Mouse (Mus musculus) erythroblast, adult 5-6 weeks (primary cell): ENCODE measurements around the gene Syt5. TPM values are rescaled to one million over a fixed set of nuclear protein-coding genes. Genes with fewer than 3 reads are reported as not detected.

Experiments
- ATAC-seq: replicated peaks from 2 replicates; pipeline ENCODE4 v1.8.0; 2016; ENCODE audit warnings: moderate number of reproducible peaks, mild to moderate bottlenecking, moderate TSS enrichment, inconsistent platforms; ENCODE audit not compliant: poor library complexity, low FRiP score, severe bottlenecking
- total RNA-seq, 2 experiments: library from RNA; stranded (forward) in 1 of 2; stranded (reverse) in 1 of 2; fragments of 150-400 nt in 1 of 2; fragments of 200-764, 138-1000 nt in 1 of 2; gene quantifications; 2 replicates each; pipeline versions ENCODE4 v1.2.3 to v1.2.4; 2015 to 2017; ENCODE audit warnings: low replicate concordance in 2 of 2

The Syt5 gene
- total RNA-seq, 2 experiments from 2014 or later = not detected

DNA sequence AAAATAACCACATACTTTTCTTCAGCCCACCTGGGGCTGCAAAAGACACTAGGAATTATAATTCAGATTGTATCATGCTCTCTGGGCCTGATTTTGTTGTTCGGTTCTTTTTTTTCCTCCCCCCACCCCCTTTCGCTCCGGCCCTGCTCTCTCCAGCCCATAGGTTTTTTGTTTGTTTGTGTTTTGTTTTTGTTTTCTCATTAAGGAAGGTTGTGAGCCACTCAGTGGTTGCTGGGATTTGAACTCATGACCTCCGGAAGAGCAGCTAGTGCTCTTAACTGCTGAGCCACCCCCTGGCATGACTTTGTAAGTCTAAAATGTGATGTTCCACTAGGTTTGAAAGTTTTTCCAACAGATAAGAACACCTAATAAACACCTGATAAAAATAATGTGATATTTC, 44.2 kb downstream of the Syt5 start:
- ATAC-seq = no peak

DNA sequence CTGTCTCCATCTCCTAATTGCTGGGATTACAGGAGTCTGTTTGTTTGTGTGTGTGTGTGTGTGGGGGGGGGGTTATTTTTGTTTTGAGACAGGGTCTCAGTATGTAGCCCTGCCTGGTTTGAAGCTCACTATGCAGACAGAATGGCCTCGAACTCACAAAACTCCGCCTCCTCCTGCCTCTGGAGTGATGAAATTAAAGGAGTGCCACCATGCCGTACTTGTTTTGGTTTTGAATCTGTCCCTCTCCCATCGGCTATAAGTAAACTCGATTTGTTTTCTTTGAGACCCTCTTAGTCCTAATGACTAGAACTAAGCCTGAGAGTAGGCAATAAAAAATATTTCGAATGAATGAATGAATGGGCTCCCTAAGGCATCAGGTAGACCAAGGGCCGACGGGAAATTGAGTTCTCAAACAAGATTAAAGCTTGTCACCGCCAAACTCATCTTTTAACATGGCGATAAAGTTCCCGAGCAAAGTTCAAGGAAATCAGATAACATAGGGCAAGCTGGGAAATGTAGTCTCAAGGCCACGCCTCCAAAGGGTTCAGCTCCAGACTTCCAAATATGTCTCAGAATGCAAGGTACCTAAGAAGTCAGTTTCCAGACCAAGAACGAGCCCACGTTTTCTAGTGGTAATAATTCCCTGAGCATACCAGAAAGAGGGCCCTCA, 44.8 kb downstream of the Syt5 start:
- ATAC-seq = no peak

DNA sequence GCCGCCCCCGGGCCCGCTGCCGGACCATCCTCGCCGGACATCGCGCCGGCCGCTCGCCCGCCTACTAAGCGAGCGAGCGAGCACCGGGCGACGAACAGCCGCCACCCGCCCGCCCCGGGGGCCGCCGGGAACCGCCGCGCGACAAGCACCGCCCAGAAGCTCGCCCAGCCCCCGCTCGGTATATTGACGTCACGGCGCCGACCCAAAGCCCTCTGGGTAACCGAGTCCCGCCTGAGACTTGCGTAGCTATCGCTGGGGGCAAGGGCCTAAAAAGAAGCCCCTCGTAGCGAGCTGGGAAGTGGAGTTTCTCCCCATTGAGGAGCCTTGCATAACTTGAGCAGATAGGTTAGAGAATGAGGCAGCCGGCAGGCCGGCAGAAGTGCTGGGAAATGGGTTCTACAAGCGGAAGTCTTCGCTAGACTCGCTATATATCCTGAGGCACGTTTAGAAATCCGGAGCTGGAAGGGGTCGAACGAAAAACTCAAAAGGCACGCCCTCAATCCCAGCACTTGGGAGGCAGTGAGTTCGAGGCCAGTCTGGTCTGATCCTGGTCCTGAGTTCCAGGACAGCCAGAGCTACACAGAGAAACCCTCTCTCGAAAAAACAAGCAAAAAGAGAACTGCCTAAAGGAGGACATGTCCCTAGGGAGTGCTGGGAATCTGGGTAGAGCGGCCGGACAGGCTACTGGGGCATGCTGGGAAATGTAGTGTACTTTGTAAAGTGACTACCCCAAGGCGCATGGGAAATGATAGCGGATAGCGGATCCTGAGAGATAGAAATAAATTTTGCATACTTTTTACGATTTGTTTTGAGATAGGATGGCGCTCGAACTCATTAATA, 45.6 kb downstream of the Syt5 start, which contains the start of gene Ppp1r12c:
Gene Ppp1r12c, minus strand, starts transcription at position 123 of the 840 bp plus-strand sequence.
- ATAC-seq = peak; percentile 92

DNA sequence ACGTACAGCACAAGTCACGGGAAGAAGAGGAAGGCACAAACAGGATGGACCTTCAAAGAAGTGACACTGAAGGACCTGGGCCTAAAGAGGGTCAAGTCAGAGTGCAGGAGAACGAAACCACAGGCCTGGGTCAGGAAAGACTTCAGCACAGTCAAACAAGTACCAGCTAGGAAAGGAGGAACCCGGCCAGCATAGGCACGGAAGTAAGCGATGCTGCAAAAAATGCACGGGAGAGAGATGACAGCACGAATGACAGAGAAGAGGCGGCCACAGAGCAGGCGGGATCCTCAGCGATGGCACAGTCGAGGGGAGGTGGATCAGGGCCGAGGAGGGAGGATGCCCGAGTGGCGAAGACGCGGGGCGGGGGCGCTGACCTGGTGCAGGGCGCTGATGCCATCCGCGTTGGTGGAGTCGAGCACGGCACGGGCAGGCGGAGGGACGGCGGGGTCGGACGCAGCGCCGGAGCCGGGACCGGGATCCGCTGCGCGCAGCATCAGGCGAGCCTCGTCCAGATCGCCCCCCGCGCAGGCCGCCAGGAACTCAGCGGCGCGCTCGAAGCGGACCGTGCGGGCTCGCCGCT, 46.4 kb downstream of the Syt5 start:
- ATAC-seq = peak; percentile 57

DNA sequence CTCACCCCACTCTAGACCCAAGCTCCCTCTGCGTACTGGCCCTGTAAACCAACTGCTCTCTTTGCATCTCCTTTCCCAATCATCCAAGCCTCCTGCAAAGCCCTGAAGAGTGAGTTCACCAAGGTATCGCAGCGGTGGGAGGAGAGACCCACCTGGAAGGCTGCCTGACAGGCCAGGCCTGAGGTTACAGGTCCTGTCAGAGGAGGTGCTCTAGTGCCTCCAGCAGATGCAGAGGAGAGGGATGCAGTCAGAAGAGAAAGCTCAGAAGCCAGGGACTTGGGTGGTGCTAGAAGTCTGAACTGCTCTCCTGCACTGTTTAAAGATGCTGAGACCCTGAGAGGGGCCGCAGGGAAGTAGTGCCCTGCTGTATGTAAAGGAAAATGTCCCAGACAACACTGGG, 48.3 kb downstream of the Syt5 start:
- ATAC-seq = no peak

DNA sequence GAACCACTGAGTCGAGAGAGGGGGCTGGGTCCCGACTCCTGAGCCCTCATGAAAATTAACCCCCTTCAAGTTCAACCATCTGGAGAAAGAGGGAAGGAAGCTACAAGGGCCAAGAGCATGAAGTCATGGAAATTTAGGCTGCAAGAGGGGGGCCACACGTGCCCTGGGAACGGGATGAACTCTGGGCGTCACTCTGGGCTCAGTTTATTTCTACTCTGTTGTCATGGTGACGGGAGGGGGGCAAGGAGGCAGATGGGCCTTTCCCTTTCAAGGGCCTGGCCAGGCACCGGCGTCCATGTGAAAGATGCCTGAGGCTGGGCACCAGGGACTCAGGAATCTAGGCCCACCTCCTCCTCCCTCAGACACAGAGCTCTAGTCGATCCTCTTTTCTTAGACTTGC, 49.1 kb downstream of the Syt5 start:
- ATAC-seq = no peak

DNA sequence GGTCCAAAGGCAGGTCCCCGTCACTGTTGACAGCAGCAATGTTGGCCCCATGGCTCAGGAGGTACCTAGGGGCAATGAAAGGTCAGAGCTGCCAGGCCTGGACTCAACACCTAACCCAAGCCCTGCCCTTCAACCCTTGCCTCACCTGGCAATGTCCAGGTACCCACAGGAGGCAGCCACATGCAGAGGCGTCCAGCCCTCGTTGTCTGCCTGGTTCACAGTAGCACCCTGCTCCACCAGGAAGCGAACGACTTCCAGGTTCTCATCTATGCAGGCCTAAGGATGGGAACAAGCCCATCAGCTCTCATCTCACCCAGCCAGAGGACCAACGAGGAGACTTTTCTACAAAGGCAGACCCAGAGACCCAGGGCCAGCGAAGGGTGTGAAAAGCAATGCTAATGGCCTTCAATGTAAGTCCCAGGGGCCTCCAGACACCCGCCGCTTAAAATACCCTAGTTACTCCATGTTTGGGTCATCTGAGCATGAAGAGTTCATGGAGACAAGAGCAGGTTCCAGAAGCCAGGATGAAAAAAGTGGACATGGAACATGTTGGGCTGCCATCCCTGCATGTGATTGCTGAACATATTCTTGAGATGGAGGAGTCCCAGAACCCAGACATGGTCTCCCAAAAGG, 50.0 kb downstream of the Syt5 start:
- ATAC-seq = no peak

DNA sequence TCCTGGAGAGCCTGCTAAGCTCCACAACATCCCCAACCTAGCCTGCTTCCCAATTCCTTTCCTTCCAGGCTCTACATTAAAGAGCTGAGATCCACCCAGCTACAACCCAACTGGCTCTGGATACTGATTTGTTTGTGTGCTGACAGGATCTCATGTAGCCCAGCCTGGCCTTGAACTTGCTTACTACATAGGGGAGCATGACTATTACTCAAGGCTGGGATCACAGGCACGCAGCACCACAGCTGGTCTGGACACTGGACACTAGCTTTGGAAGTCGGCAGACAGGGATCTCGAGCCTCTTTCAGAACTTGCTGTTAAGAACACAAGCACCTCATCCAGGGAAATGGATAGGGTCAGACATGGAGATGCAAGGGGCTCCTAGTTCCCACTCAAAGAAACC, 50.9 kb downstream of the Syt5 start:
- no peak for ATAC-seq

DNA sequence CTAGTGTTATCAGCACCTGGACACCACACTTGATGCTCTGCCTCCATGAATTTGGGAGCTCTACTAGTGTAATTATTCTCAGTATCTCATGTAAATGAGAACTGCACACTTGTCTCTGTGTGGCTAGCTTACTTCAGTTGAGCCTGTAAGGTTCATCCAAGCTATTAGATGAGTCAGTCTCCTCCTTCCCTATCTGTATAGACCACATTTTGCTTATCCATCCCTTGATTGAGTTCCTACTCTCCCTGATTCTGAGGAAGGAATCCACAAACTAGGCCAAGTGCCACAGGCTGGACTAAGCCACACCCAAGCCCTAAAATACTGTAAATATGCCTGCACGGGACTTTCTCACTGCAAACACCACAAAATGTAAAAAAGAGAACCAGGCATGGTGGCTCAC, 53.4 kb downstream of the Syt5 start:
- ATAC-seq = no peak; the same call in 1 of the 2 replicates

DNA sequence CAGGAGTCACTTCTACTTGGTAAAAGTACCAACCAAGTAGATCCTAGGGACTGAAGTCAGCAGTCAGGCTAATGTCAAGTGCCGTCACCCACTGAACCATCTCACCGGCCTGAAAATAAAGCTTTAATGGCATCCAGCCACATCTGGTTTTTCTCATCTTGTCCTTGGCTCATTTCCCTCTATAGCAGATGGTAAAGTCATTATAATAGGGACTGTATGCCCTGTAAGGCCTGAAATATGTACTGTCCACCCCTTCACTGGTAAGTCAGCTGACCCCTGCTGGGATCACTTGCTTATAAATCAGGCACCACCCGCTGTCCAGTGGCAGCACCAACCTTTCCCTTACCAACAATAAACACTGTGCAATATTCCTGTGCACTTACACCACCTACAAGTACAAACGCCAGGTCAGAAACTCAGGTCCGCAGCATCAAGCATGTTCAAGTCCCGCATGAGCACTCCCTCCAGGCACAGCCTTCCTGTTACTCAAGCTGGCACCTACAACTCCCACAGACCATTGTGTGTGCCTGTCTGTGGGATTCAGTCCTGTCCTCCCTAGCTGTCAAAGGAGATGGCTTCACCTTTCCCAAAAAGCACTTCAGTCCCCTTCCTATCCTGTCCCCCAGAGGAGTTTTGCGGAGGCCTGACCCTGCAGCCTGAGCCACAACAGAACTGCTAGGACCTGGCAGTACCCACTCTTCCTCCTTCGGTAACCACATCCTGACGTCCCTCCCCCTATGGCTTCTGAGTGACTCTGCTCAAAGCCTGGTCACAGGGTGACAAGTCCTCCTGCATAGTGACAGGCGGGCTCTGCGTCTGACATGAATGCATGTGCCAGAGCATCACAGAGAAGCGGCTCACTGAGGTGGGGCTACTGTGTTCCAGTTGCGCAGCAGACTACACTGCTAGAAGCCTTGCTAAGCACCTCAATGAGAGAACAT, 54.8 kb downstream of the Syt5 start:
- ATAC-seq = no peak

DNA sequence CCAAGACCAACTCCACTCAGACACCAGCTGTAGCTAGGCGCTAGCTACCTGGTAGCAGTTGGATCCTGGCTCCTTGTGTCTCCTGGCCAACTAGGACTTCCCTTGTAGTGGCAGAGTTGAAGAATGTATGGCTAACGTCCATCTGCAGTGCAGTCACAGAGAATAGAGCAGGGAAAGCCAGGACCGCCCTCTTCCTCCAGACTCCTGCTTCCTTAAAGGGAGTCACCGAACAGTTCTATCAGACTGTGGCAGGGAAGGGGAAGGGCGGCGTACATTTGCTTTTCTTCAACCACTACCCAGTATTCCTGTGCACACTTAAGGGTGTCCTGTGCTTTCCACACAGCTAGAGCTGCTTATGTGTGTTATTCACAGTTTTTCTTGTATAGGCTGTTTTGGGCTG, 56.0 kb downstream of the Syt5 start:
- no peak for ATAC-seq

Other genes starting within 250 kb of the Syt5 start
- 3.8 and 4.0 TPM in 2 replicates for gene Ncr1, start 209.8 kb downstream of the Syt5 start, total RNA-seq (2015; ENCODE audit: low replicate concordance)
- gene Ncr1, start 209.8 kb downstream of the Syt5 start, total RNA-seq (2017; ENCODE audit: low replicate concordance) = 0.85 and 1.3 TPM in 2 replicates
- gene Gp6, start 149.8 kb downstream of the Syt5 start, total RNA-seq (2015; ENCODE audit: low replicate concordance) = not detected in 2 replicates
- gene Gp6, start 149.8 kb downstream of the Syt5 start, total RNA-seq (2017; ENCODE audit: low replicate concordance) = 0.09 and 0.56 TPM in 2 replicates
- 0.77 and 3.6 TPM in 2 replicates for gene Rdh13, start 101.9 kb downstream of the Syt5 start, total RNA-seq (2015; ENCODE audit: low replicate concordance)
- gene Rdh13, start 101.9 kb downstream of the Syt5 start, total RNA-seq (2017; ENCODE audit: low replicate concordance) = 2.6 and 3.5 TPM in 2 replicates
- 17.1 and 19.4 TPM in 2 replicates for gene Eps8l1, start 86.9 kb downstream of the Syt5 start, total RNA-seq (2015; ENCODE audit: low replicate concordance)
- gene Eps8l1, start 86.9 kb downstream of the Syt5 start, total RNA-seq (2017; ENCODE audit: low replicate concordance) = 36.6 and 47.0 TPM in 2 replicates
- gene Ppp1r12c, start 45.9 kb downstream of the Syt5 start, total RNA-seq (2015; ENCODE audit: low replicate concordance) = 37.2 and 45.3 TPM in 2 replicates
- 41.3 and 52.0 TPM in 2 replicates for gene Ppp1r12c, start 45.9 kb downstream of the Syt5 start, total RNA-seq (2017; ENCODE audit: low replicate concordance)
- 1.3 TPM in 1 of 2 replicates, not detected in the other for gene Tnnt1, start 31.2 kb downstream of the Syt5 start, total RNA-seq (2015; ENCODE audit: low replicate concordance)
- 3.8 and 7.2 TPM in 2 replicates for gene Tnnt1, start 31.2 kb downstream of the Syt5 start, total RNA-seq (2017; ENCODE audit: low replicate concordance)
- gene Tnni3, start 23.3 kb downstream of the Syt5 start, total RNA-seq (2015; ENCODE audit: low replicate concordance) = not detected in 2 replicates
- gene Tnni3, start 23.3 kb downstream of the Syt5 start, total RNA-seq (2017; ENCODE audit: low replicate concordance) = not detected in 2 replicates
- 1.2 TPM in 1 of 2 replicates, not detected in the other for gene Dnaaf3, start 15.1 kb downstream of the Syt5 start, total RNA-seq (2015; ENCODE audit: low replicate concordance)
- 0.28 TPM in 1 of 2 replicates, not detected in the other for gene Dnaaf3, start 15.1 kb downstream of the Syt5 start, total RNA-seq (2017; ENCODE audit: low replicate concordance)
- 0.96 TPM in 1 of 2 replicates, not detected in the other for gene Ptprh, start 56.5 kb upstream of the Syt5 start, total RNA-seq (2015; ENCODE audit: low replicate concordance)
- gene Ptprh, start 56.5 kb upstream of the Syt5 start, total RNA-seq (2017; ENCODE audit: low replicate concordance) = 1.4 and 1.7 TPM in 2 replicates
- 37.3 and 72.3 TPM in 2 replicates for gene Tmem86b, start 83.9 kb upstream of the Syt5 start, total RNA-seq (2015; ENCODE audit: low replicate concordance)
- 53.4 and 88.6 TPM in 2 replicates for gene Tmem86b, start 83.9 kb upstream of the Syt5 start, total RNA-seq (2017; ENCODE audit: low replicate concordance)
- gene Ppp6r1, start 111.5 kb upstream of the Syt5 start, total RNA-seq (2015; ENCODE audit: low replicate concordance) = 31.6 and 45.3 TPM in 2 replicates
- 37.3 and 47.0 TPM in 2 replicates for gene Ppp6r1, start 111.5 kb upstream of the Syt5 start, total RNA-seq (2017; ENCODE audit: low replicate concordance)
- 5.0 and 8.3 TPM in 2 replicates for gene Hspbp1, start 137.5 kb upstream of the Syt5 start, total RNA-seq (2015; ENCODE audit: low replicate concordance)
- 3.1 and 9.1 TPM in 2 replicates for gene Hspbp1, start 137.5 kb upstream of the Syt5 start, total RNA-seq (2017; ENCODE audit: low replicate concordance)
- gene Brsk1, start 143.1 kb upstream of the Syt5 start, total RNA-seq (2015; ENCODE audit: low replicate concordance) = not detected in 2 replicates
- not detected in 2 replicates for gene Brsk1, start 143.1 kb upstream of the Syt5 start, total RNA-seq (2017; ENCODE audit: low replicate concordance)
- 1.7 and 6.7 TPM in 2 replicates for gene Tmem150b, start 177.7 kb upstream of the Syt5 start, total RNA-seq (2015; ENCODE audit: low replicate concordance)
- 2.1 and 2.7 TPM in 2 replicates for gene Tmem150b, start 177.7 kb upstream of the Syt5 start, total RNA-seq (2017; ENCODE audit: low replicate concordance)
- 11.3 and 15.9 TPM in 2 replicates for gene Kmt5c, start 192.6 kb upstream of the Syt5 start, total RNA-seq (2015; ENCODE audit: low replicate concordance)
- 32.0 and 42.2 TPM in 2 replicates for gene Kmt5c, start 192.6 kb upstream of the Syt5 start, total RNA-seq (2017; ENCODE audit: low replicate concordance)
- gene Cox6b2, start 205.6 kb upstream of the Syt5 start, total RNA-seq (2015; ENCODE audit: low replicate concordance) = 33.2 and 44.4 TPM in 2 replicates
- gene Cox6b2, start 205.6 kb upstream of the Syt5 start, total RNA-seq (2017; ENCODE audit: low replicate concordance) = 18.8 and 22.3 TPM in 2 replicates
- not detected in 2 replicates for gene Fam71e2, start 223.8 kb upstream of the Syt5 start, total RNA-seq (2015; ENCODE audit: low replicate concordance)
- gene Fam71e2, start 223.8 kb upstream of the Syt5 start, total RNA-seq (2017; ENCODE audit: low replicate concordance) = not detected in 2 replicates
- not detected in 2 replicates for gene Il11, start 235.3 kb upstream of the Syt5 start, total RNA-seq (2015; ENCODE audit: low replicate concordance)
- not detected in 2 replicates for gene Il11, start 235.3 kb upstream of the Syt5 start, total RNA-seq (2017; ENCODE audit: low replicate concordance)
- not detected in 2 replicates for gene Tmem190, start 235.4 kb upstream of the Syt5 start, total RNA-seq (2015; ENCODE audit: low replicate concordance)
- gene Tmem190, start 235.4 kb upstream of the Syt5 start, total RNA-seq (2017; ENCODE audit: low replicate concordance) = not detected in 2 replicates
- gene Tmem238, start 242.1 kb upstream of the Syt5 start, total RNA-seq (2015; ENCODE audit: low replicate concordance) = 4.0 and 7.5 TPM in 2 replicates
- 0.17 and 1.1 TPM in 2 replicates for gene Tmem238, start 242.1 kb upstream of the Syt5 start, total RNA-seq (2017; ENCODE audit: low replicate concordance)
- 304 and 336 TPM in 2 replicates for gene Rpl28, start 245.3 kb upstream of the Syt5 start, total RNA-seq (2015; ENCODE audit: low replicate concordance)
- gene Rpl28, start 245.3 kb upstream of the Syt5 start, total RNA-seq (2017; ENCODE audit: low replicate concordance) = 65.4 and 203 TPM in 2 replicates